Mouse (Mus musculus) midbrain, embryonic 16.5 days (tissue): ENCODE results near the gene Slc33a1. TPM values are rescaled to one million over a fixed set of nuclear protein-coding genes. Genes with fewer than 3 reads are reported as not detected.

ENCODE experiments used
- ATAC-seq: fragments of 200-750 bp; cut with Nextera tagmentation; 2 replicates; pipeline ENCODE4 v1.8.0; 2017; ENCODE audit warnings: moderate TSS enrichment
- H3K27ac ChIP-seq: fragments of 300-500 bp; sonication (generic); 2 replicates; pipeline ENCODE4 v1.5.1; 2014; ENCODE audit warnings: mild to moderate bottlenecking, low read length, mixed read lengths
- H3K27me3 ChIP-seq: fragments of 300-500 bp; sonication (generic); 2 replicates; pipeline ENCODE4 v1.6.1; 2014; ENCODE audit warnings: low read depth, low read length, mixed read lengths; ENCODE audit not compliant: control insufficient read depth, insufficient read depth
- H3K36me3 ChIP-seq: fragments of 300-500 bp; sonication (generic); 2 replicates; pipeline ENCODE4 v1.6.1; 2014; ENCODE audit warnings: mild to moderate bottlenecking, low read length, moderate library complexity, mixed read lengths; ENCODE audit not compliant: control insufficient read depth, insufficient read depth
- H3K4me1 ChIP-seq: fragments of 300-500 bp; sonication (generic); 2 replicates; pipeline ENCODE4 v1.6.1; 2014; ENCODE audit warnings: mild to moderate bottlenecking, low read length, mixed read lengths; ENCODE audit not compliant: control insufficient read depth, insufficient read depth
- H3K4me2 ChIP-seq: fragments of 300-500 bp; sonication (generic); 2 replicates; pipeline ENCODE4 v1.6.1; 2014; ENCODE audit warnings: mild to moderate bottlenecking, low read length, mixed read lengths
- H3K4me3 ChIP-seq: fragments of 300-500 bp; sonication (generic); 2 replicates; pipeline ENCODE4 v1.5.1; 2014; ENCODE audit warnings: low read depth, mild to moderate bottlenecking, low read length, moderate library complexity, mixed read lengths
- H3K9ac ChIP-seq: fragments of 300-500 bp; sonication (generic); 2 replicates; pipeline ENCODE4 v1.6.1; 2014; ENCODE audit warnings: low read depth, low read length, mixed read lengths
- H3K9me3 ChIP-seq: fragments of 300-500 bp; sonication (generic); replicated peaks from 2 replicates; pipeline ENCODE4 v1.6.1; 2014; ENCODE audit warnings: mild to moderate bottlenecking, low read length, mixed read lengths; ENCODE audit not compliant: control insufficient read depth, poor library complexity, severe bottlenecking
- WGBS: fragments of 180-500 bp; shearing (Covaris S2); extraction: QIAGEN DNeasy Blood & Tissue Kit; methylation state at CpG from one replicate; pipeline ENCODE4 v1.1.7; 2014; 5-methylcytosine and 5-hydroxymethylcytosine counted together
- polyA plus RNA-seq: library from polyadenylated mRNA; unstranded; fragments of >200 nt; fragmentation: Nextera tagmentation; extraction: Ambion mirVana; gene quantifications from 2 replicates; pipeline ENCODE4 v1.2.1, GENCODE M21; 2015

The Slc33a1 gene
- polyA plus RNA-seq, 1 experiment from 2014 or later: 21.8 TPM

DNA sequence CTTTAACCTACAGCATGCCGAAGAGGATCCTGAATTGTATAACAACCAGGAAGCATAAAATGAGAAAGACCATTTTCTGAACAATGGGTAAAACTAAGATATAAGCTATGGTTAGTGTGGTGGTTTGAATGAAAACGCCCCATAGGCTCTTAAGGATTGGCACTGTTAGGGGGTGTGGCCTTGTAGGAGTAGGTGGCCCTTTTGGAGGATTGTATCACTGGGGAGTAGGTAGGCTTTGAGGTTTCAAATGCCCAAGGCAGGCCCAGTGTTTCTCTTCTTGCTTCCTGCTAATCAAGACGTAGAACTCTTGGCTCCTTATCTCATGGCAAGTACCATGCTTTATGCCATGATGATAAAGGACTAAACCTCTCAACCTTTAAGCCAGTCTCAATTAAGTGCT lies 14.7 kb downstream of the Slc33a1 start:
- no peak overlapping the region for H3K9ac ChIP-seq
- 0 out of 2 replicates have a peak, but pooled peaks cover 2% of the 10 kb centered on the region for H3K36me3 ChIP-seq
- WGBS: 95% methylated on average over 3 of the region's 3 CpGs
- no peaks in the 10 kb centered on the region for H3K9me3 ChIP-seq
- H3K4me2 ChIP-seq: no peak overlapping the region
- H3K27me3 ChIP-seq: no peaks in the 10 kb centered on the region
- ATAC-seq: no peak
- H3K27ac ChIP-seq: no peak overlapping the region
- no peaks in the 10 kb centered on the region for H3K4me1 ChIP-seq
- H3K4me3 ChIP-seq: no peak overlapping the region

DNA sequence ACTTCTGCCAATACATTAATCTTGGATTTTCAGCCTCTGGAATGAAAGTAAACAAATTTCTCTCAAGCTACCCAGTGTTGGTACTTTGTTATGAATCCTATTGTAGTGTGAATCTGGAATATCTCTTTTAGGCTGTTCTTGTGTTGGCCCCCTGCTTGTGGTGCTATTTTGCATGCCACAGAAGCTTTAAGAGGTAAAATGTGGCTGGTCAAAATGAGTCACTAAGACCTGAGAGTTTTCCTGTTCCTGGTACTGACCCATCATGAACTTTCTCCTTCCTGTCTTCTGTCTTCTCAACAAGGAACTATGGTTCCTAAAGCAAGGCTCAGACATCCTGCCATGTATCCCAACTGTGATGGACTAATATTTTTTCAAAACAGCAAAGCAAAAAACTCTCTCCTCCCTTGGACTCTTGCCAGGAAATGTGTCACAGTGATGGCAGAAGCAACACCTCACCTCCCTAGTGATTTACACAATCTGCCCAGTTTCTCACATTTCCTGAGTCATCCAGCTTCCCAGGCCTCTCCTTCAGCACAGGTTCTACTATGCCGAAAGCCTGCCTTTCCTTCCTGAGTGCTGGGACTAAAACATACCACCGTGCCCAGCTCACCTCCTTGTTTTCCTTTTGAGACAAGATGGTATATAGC lies 23.2 kb downstream of the Slc33a1 start:
- 97% methylated on average over 2 of the region's 2 CpGs for WGBS
- Histone ChIP-seq H3K4me2 (no peak overlapping the region), H3K4me3 (no peak overlapping the region), H3K9me3 (no peaks in the 10 kb centered on the region), H3K27ac (no peak overlapping the region), H3K36me3 (0 out of 2 replicates have a peak, but pooled peaks cover 7% of the 10 kb centered on the region), H3K27me3 (no peaks in the 10 kb centered on the region), H3K4me1 (no peaks in the 10 kb centered on the region), H3K9ac (no peak overlapping the region)
- ATAC-seq: no peak

DNA sequence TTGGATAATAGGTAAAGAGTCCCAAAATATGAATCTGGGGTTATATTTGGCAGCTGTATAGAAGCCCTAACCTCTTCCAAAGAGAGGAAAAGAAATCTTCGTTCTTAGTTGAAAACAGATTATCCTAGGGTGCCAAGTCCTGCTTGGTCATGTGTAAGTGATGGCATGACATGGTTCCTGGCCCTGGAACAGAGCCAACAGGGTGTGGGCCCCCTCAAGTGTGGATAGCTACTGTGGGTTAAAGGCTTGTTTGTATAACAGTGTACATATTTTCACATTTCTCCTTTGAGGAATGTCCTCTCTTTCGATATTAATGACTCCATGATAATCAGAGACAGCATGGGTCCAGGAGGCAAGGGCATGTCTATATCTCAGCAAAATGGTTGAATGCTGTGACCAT lies 25.6 kb downstream of the Slc33a1 start:
- Histone ChIP-seq H3K27me3 (no peaks in the 10 kb centered on the region), H3K27ac (no peak overlapping the region), H3K36me3 (0 out of 2 replicates have a peak, but pooled peaks cover 7% of the 10 kb centered on the region), H3K4me2 (no peak overlapping the region), H3K4me1 (no peaks in the 10 kb centered on the region), H3K9ac (no peak overlapping the region), H3K9me3 (no peaks in the 10 kb centered on the region), H3K4me3 (no peak overlapping the region)
- ATAC-seq: no peak
- WGBS: 91% methylated on average over 2 of the region's 2 CpGs

DNA sequence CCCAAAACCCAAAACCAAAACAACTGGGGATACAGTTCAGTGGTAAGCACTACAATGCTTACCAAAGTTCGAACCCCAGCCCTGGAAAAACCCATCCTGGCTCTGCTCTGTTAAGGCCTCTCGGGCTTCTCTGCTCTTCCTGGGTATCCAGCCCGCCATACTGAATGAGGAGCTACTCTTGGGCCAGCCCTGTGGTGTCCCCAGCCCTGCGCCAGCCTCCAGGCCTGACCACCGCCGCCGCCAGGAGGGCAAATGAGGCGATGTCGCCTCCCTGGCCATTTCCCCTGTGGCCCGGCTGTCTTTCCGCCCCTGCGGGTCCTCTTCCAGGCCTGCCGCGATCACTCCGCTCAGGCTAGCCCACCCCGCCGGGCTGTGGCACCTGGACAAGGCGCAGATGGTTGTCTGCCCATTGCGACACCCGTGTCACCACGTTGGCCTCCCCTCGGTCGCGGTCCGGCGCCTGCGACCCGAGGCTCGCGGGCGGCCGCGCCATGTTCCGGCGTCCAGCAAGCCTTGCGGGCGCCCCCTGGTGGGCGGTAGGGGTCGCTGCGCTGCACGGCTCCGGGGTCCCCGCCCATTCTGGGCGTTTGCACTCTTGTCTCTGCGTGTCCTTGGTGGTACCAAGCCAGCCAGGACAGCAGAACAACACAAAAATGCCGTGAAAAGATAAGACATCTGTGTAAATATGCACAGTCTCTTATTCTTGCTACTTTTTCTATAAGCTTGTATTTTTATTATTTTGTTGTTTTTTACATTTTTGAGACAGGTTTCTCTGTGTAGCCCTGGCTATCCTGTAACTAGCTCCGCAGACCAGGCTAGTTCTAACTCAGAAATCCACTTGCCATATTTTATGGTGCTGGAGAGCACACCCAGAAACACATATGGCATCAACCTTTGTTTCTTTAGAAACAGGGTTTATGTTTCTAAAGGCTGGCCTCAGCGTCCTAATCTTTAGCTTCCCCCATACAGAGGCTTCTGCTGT lies 35.4 kb downstream of the Slc33a1 start, which contains the start of gene E130311K13Rik:
E130311K13Rik (minus strand) TSS at position 595 of the 982 bp plus-strand sequence.
- 5% methylated on average over 47 of the region's 48 CpGs for WGBS
- peak; percentile 98 for ATAC-seq
- no peaks in the 10 kb centered on the region for H3K4me1 ChIP-seq
- H3K4me2 ChIP-seq: peak within 1 kb of the TSS; percentile 82
- H3K4me3 ChIP-seq: peak within 1 kb of the TSS; percentile 73
- no peaks in the 10 kb centered on the region for H3K36me3 ChIP-seq
- H3K9me3 ChIP-seq: no peaks in the 10 kb centered on the region
- no peaks in the 10 kb centered on the region for H3K27me3 ChIP-seq
- peak within 1 kb of the TSS; percentile 92 for H3K9ac ChIP-seq
- H3K27ac ChIP-seq: peak within 1 kb of the TSS; percentile 76

DNA sequence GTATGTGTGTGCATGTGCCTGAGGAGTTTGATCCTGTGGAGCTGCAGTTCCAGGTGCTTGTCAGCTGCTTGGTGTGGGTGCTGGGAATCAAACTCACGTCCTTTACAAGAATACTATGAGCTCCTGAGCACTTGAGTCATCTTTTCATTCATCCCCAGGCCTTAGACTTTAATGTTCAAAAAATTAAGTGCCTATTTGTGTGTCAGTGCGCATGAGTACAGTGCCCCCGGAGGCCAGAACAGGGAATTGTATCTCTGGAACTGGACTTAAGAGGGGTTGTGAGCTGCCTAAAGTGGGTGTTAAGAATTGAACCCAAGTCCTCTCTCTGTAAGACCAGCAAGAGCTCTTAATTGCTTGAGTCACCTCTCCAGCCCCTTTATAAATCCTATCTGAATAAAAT lies 44.9 kb downstream of the Slc33a1 start:
- Histone ChIP-seq H3K27me3 (no peaks in the 10 kb centered on the region), H3K36me3 (peaks cover 5% of the 10 kb centered on the region), H3K9ac (no peak overlapping the region), H3K9me3 (no peaks in the 10 kb centered on the region), H3K27ac (no peak overlapping the region), H3K4me2 (no peak overlapping the region), H3K4me1 (no peaks in the 10 kb centered on the region), H3K4me3 (no peak overlapping the region)
- ATAC-seq: no peak
- 68% methylated on average over 3 of the region's 3 CpGs for WGBS

DNA sequence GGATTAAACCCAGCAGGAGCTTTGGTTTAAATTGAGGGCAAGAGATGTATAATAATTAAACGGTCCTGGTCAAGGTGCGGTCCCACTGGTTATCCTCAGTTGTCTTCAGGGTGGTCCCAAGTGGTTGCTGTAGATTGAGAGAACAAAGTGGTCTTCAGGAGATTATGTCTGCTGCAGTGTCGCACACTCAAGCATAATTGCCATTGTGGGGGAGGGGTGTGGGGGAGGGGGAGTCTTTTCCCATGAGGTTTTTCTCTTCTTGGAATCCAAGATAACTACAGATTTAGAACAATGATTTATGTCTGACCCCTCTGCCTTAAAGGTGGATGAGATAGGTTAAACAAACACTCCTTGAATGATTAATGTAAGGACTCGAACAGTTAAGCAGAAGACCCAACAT lies 54.3 kb downstream of the Slc33a1 start:
- Histone ChIP-seq H3K36me3 (peaks cover 1% of the 10 kb centered on the region; the same call in 1 of the 2 replicates), H3K27me3 (no peaks in the 10 kb centered on the region), H3K4me1 (peaks cover 2% of the 10 kb centered on the region), H3K4me3 (no peak overlapping the region), H3K9me3 (no peaks in the 10 kb centered on the region), H3K9ac (no peak overlapping the region), H3K27ac (no peak overlapping the region), H3K4me2 (no peak overlapping the region)
- 86% methylated on average over 4 of the region's 4 CpGs for WGBS
- ATAC-seq: no peak

DNA sequence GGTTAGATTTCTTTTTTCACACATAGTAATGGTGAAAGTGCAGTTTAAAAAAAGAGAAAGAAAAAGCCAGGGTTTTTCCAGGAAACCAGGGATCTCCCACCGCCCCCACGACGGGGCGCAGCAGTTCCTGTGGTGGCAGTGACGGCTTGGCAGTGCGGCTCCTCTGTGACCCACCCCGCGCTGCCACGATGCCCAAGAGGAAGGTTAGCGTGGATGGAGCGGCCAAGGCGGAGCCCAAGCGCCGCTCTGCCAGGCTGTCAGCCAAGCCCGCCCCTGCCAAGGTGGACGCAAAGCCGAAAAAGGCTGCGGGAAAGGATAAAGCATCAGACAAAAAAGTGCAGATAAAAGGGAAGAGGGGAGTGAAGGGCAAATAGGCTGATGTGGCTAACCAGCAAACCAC lies 59.3 kb downstream of the Slc33a1 start:
- Histone ChIP-seq H3K9ac (peak overlapping the region; percentile 52), H3K27me3 (no peaks in the 10 kb centered on the region), H3K4me1 (peaks cover 6% of the 10 kb centered on the region), H3K4me2 (peak overlapping the region; percentile 85), H3K27ac (no peak overlapping the region), H3K9me3 (no peaks in the 10 kb centered on the region), H3K4me3 (peak overlapping the region; percentile 44), H3K36me3 (no peaks in the 10 kb centered on the region)
- peak; percentile 77; the same call in 1 of the 2 replicates for ATAC-seq
- under 1% methylated on average over 18 of the region's 18 CpGs for WGBS

DNA sequence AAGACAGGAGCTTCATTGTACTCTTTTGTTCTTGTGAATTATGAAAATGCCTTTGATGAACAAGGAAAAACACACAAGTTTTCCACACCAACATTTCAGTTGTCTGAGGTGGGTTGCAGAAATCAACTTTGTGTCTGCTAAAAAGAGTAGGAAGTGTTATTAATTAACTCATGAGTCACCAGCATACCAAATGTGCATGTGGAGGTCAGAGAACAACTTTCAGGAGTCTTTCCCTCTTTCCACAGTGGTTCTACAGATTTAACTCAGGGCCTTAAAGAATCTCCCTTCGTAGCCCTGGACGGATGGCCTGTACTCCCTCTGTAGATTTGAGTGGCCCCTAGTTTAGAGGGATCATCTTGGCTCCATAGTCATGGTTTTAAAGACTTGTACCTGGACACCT lies 60.4 kb downstream of the Slc33a1 start:
- no peaks in the 10 kb centered on the region for H3K36me3 ChIP-seq
- no peaks in the 10 kb centered on the region for H3K27me3 ChIP-seq
- no peaks in the 10 kb centered on the region for H3K9me3 ChIP-seq
- H3K9ac ChIP-seq: no peak overlapping the region
- H3K27ac ChIP-seq: no peak overlapping the region
- ATAC-seq: no peak
- H3K4me1 ChIP-seq: peaks cover 11% of the 10 kb centered on the region
- 83% methylated on average over 2 of the region's 2 CpGs for WGBS
- H3K4me2 ChIP-seq: no peak overlapping the region
- no peak overlapping the region for H3K4me3 ChIP-seq
